Mouse (Mus musculus): Measurements from ENCODE around the gene Mrpl49. TPM values are rescaled to one million over a fixed set of nuclear protein-coding genes. Genes with fewer than 3 reads are reported as not detected.

Mrpl49 gene
- total RNA-seq, 1 experiment = 62.7 TPM

- in situ Hi-C loops (cut with MboI; ENCODE audit: low sequenced_read_pairs in 2 of 2, unreplicated experiment in 2 of 2) = no loop called here
These were observed 43.6 kb upstream of the Mrpl49 start for GRCm38 (mm10) chr19:6101186-6101585.

GRCm38 (mm10) chr19:6097847-6098246, 40.3 kb upstream of the Mrpl49 start:
- Histone ChIP-seq H3K9me3 (ENCODE audit: control insufficient read depth, insufficient read depth, low read depth, low read length) (no peaks in the 10 kb centered on the region), H3K36me3 (ENCODE audit: control insufficient read depth, insufficient read depth, low read length, poor library complexity, severe bottlenecking) (peaks cover 41% of the 10 kb centered on the region), H3K4me3 (ENCODE audit: insufficient read depth in 1 of 2, low read depth in 1 of 2, low read length in 2 of 2, poor library complexity in 1 of 2, severe bottlenecking in 1 of 2) (no peak overlapping the region), H3K27ac (ENCODE audit: insufficient read depth, low read depth, low read length, poor library complexity, severe bottlenecking) (no peak overlapping the region), H3K9ac (ENCODE audit: insufficient read depth, low read depth, low read length, poor library complexity, severe bottlenecking) (no peak overlapping the region), H3K4me1 (ENCODE audit: control insufficient read depth in 2 of 2, insufficient read depth in 2 of 2, low read length in 2 of 2, poor library complexity in 1 of 2) (peaks cover 0 to 9% of the 10 kb centered on the region in 2 experiments; a peak in 2 of 4 replicates)
- TF ChIP-seq ZC3H11A (IDR thresholded peaks at IDR 0.05; ENCODE audit: borderline replicate concordance, low read depth, low read length) (no peak), ZNF384 (IDR thresholded peaks at IDR 0.05; ENCODE audit: low read depth, low read length) (no peak), MAFK (IDR thresholded peaks at IDR 0.05; ENCODE audit: insufficient read depth, low read depth, low read length) (no peak), HCFC1 (IDR thresholded peaks at IDR 0.05; ENCODE audit: borderline replicate concordance, insufficient read depth, low read length) (no peak)
- in situ Hi-C loops (cut with MboI; ENCODE audit: low sequenced_read_pairs in 2 of 2, unreplicated experiment in 2 of 2) = no loop called here
- DNase-seq (ENCODE audit: low read depth, low spot score) = no peak

More at GRCm38 (mm10) chr19:6101186-6101585, 43.6 kb upstream of the Mrpl49 start:
- no peak overlapping the region for H3K9ac ChIP-seq (ENCODE audit: insufficient read depth, low read depth, low read length, poor library complexity, severe bottlenecking)
- no peak for TF ChIP-seq HCFC1 (IDR thresholded peaks at IDR 0.05; ENCODE audit: borderline replicate concordance, insufficient read depth, low read length)
- TF ChIP-seq ZC3H11A (IDR thresholded peaks at IDR 0.05; ENCODE audit: borderline replicate concordance, low read depth, low read length) = no peak
- no peak for TF ChIP-seq CHD2 (IDR thresholded peaks at IDR 0.05; ENCODE audit: low read depth, low read length)
- TF ChIP-seq MAFK (IDR thresholded peaks at IDR 0.05; ENCODE audit: insufficient read depth, low read depth, low read length) = no peak
- TF ChIP-seq ZNF384 (IDR thresholded peaks at IDR 0.05; ENCODE audit: low read depth, low read length) = no peak
- no peak overlapping the region for H3K27ac ChIP-seq (ENCODE audit: insufficient read depth, low read depth, low read length, poor library complexity, severe bottlenecking)
- DNase-seq (ENCODE audit: low read depth, low spot score) = no peak
- H3K4me1 ChIP-seq (ENCODE audit: control insufficient read depth in 2 of 2, insufficient read depth in 2 of 2, low read length in 2 of 2, poor library complexity in 1 of 2) = peaks cover 0 to 15% of the 10 kb centered on the region in 2 experiments; a peak in 2 of 4 replicates
- H3K9me3 ChIP-seq (ENCODE audit: control insufficient read depth, insufficient read depth, low read depth, low read length) = no peaks in the 10 kb centered on the region
- no peak overlapping the region for H3K4me3 ChIP-seq (ENCODE audit: insufficient read depth in 1 of 2, low read depth in 1 of 2, low read length in 2 of 2, poor library complexity in 1 of 2, severe bottlenecking in 1 of 2)
- H3K36me3 ChIP-seq (ENCODE audit: control insufficient read depth, insufficient read depth, low read length, poor library complexity, severe bottlenecking) = peaks cover 20% of the 10 kb centered on the region

GRCm38 (mm10) chr19:6094119-6094518, 36.5 kb upstream of the Mrpl49 start, which contains the start of gene AC131692.1:
TSS of gene AC131692.1 (plus strand) at chr19:6094419.
- TF ChIP-seq MAFK (IDR thresholded peaks at IDR 0.05; ENCODE audit: insufficient read depth, low read depth, low read length) (no peak), ZNF384 (IDR thresholded peaks at IDR 0.05; ENCODE audit: low read depth, low read length) (no peak), ZC3H11A (IDR thresholded peaks at IDR 0.05; ENCODE audit: borderline replicate concordance, low read depth, low read length) (no peak), HCFC1 (IDR thresholded peaks at IDR 0.05; ENCODE audit: borderline replicate concordance, insufficient read depth, low read length) (no peak), CHD2 (IDR thresholded peaks at IDR 0.05; ENCODE audit: low read depth, low read length) (no peak)
- Histone ChIP-seq H3K4me3 (ENCODE audit: insufficient read depth in 1 of 2, low read depth in 1 of 2, low read length in 2 of 2, poor library complexity in 1 of 2, severe bottlenecking in 1 of 2) (no peak within 1 kb of the TSS), H3K36me3 (ENCODE audit: control insufficient read depth, insufficient read depth, low read length, poor library complexity, severe bottlenecking) (peaks cover 69% of the 10 kb centered on the region), H3K9ac (ENCODE audit: insufficient read depth, low read depth, low read length, poor library complexity, severe bottlenecking) (no peak within 1 kb of the TSS), H3K27ac (ENCODE audit: insufficient read depth, low read depth, low read length, poor library complexity, severe bottlenecking) (no peak within 1 kb of the TSS), H3K9me3 (ENCODE audit: control insufficient read depth, insufficient read depth, low read depth, low read length) (no peaks in the 10 kb centered on the region), H3K4me1 (ENCODE audit: control insufficient read depth in 2 of 2, insufficient read depth in 2 of 2, low read length in 2 of 2, poor library complexity in 1 of 2) (peaks cover 0 to 5% of the 10 kb centered on the region in 2 experiments; a peak in 1 of 4 replicates)
- in situ Hi-C loops (cut with MboI; ENCODE audit: low sequenced_read_pairs in 2 of 2, unreplicated experiment in 2 of 2) = no loop called here
- DNase-seq (ENCODE audit: low read depth, low spot score) = no peak

GRCm38 (mm10) chr19:6088841-6089240, 31.3 kb upstream of the Mrpl49 start:
- no peak for DNase-seq (ENCODE audit: low read depth, low spot score)
- no peaks in the 10 kb centered on the region for H3K9me3 ChIP-seq (ENCODE audit: control insufficient read depth, insufficient read depth, low read depth, low read length)
- H3K27ac ChIP-seq (ENCODE audit: insufficient read depth, low read depth, low read length, poor library complexity, severe bottlenecking) = no peak overlapping the region
- H3K4me3 ChIP-seq (ENCODE audit: insufficient read depth in 1 of 2, low read depth in 1 of 2, low read length in 2 of 2, poor library complexity in 1 of 2, severe bottlenecking in 1 of 2) = no peak overlapping the region
- TF ChIP-seq HCFC1 (IDR thresholded peaks at IDR 0.05; ENCODE audit: borderline replicate concordance, insufficient read depth, low read length) (no peak), ZNF384 (IDR thresholded peaks at IDR 0.05; ENCODE audit: low read depth, low read length) (no peak), CHD2 (IDR thresholded peaks at IDR 0.05; ENCODE audit: low read depth, low read length) (no peak), MAFK (IDR thresholded peaks at IDR 0.05; ENCODE audit: insufficient read depth, low read depth, low read length) (no peak), ZC3H11A (IDR thresholded peaks at IDR 0.05; ENCODE audit: borderline replicate concordance, low read depth, low read length) (no peak)
- H3K4me1 ChIP-seq (ENCODE audit: control insufficient read depth in 2 of 2, insufficient read depth in 2 of 2, low read length in 2 of 2, poor library complexity in 1 of 2) = peaks cover 7 to 19% of the 10 kb centered on the region in 2 experiments; a peak in 3 of 4 replicates
- peaks cover 69% of the 10 kb centered on the region for H3K36me3 ChIP-seq (ENCODE audit: control insufficient read depth, insufficient read depth, low read length, poor library complexity, severe bottlenecking)
- in situ Hi-C loops (cut with MboI; ENCODE audit: low sequenced_read_pairs in 2 of 2, unreplicated experiment in 2 of 2) = no loop called here
- no peak overlapping the region for H3K9ac ChIP-seq (ENCODE audit: insufficient read depth, low read depth, low read length, poor library complexity, severe bottlenecking)
